Mouse (Mus musculus) bone marrow, adult 2 months (tissue): ENCODE data around the gene Upp2.

Experiments used
- CTCF ChIP-seq: fragments of 200-500 bp; IDR thresholded peaks from 2 replicates; pipeline ENCODE4 v1.5.1; 2011; ENCODE audit warnings: low read length, control low read depth; ENCODE audit not compliant: control insufficient read depth, insufficient read depth
- POLR2A ChIP-seq: fragments of 200-500 bp; IDR thresholded peaks from 2 replicates; pipeline ENCODE4 v1.6.1; 2011; ENCODE audit warnings: low read depth, mild to moderate bottlenecking, control low read depth, low read length, borderline replicate concordance; ENCODE audit not compliant: control insufficient read depth

DNA sequence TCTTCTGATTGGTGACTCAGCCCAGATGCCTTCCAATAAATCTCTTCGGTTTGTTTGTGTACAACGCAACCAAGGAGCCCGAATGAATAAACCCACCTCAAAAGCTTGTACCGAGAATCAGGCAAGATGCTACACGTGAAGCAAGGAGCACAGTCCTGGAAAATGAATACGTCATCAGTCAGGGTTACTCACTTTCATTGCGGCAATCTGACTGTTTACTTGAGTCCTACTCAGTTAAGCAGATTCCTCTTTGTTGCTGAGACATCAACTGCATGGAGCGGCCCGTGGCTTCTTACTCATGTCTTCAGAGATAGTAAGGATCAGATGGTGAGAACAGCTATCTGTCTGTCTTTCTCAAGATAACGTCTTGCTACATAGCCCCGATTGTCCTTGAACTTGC, 66.7 kb downstream of the Upp2 start:
- TF ChIP-seq CTCF (no peak), POLR2A (no peak)
